Mouse (Mus musculus) CH12.LX (cell line): ENCODE measurements around the gene Sergef. TPM values are rescaled to one million over a fixed set of nuclear protein-coding genes. Genes with fewer than 3 reads are reported as not detected.

ENCODE experiments used
- DNase-seq: peaks from one replicate; pipeline ENCODE4 v3.0.0-alpha.2; 2013; ENCODE audit errors: extremely low read depth
- H3K27ac ChIP-seq: 2 replicates; pipeline ENCODE4 v1.5.1; 2012; ENCODE audit warnings: low read depth, mild to moderate bottlenecking, control low read depth, moderate library complexity; ENCODE audit not compliant: insufficient read depth
- H3K27me3 ChIP-seq: replicated peaks from 2 replicates; pipeline ENCODE3; 2012; ENCODE audit warnings: inconsistent platforms
- H3K36me3 ChIP-seq, 2 experiments: replicated peaks in 1 of 2; 2 replicates each; pipeline versions ENCODE3 to v1.6.1; 2012; ENCODE audit warnings: inconsistent platforms in 1 of 2, low read length in 1 of 2, mild to moderate bottlenecking in 1 of 2, mixed read lengths in 1 of 2, moderate library complexity in 1 of 2; ENCODE audit not compliant: control insufficient read depth in 1 of 2, insufficient read depth in 1 of 2
- H3K4me1 ChIP-seq, 2 experiments: 2 replicates each; pipeline ENCODE4 v1.6.1; 2012; ENCODE audit warnings: inconsistent platforms in 1 of 2, moderate library complexity in 1 of 2; ENCODE audit not compliant: insufficient read depth in 2 of 2, control insufficient read depth in 1 of 2
- H3K4me2 ChIP-seq: 2 replicates; pipeline ENCODE4 v1.6.1; 2012; ENCODE audit warnings: low read depth, mild to moderate bottlenecking, control low read depth; ENCODE audit not compliant: poor library complexity, insufficient read depth, severe bottlenecking
- H3K4me3 ChIP-seq, 3 experiments: fragments of 150-350 bp in 1 of 3; sonication (generic) in 1 of 3; replicated peaks in 1 of 3; 2 replicates each; pipeline versions ENCODE3 to v1.5.1; 2011 to 2012; ENCODE audit warnings: low read depth in 2 of 3, low read length in 2 of 3, mild to moderate bottlenecking in 2 of 3, moderate library complexity in 2 of 3, control low read depth in 1 of 3, improper control_type of control experiment in 1 of 3, inconsistent platforms in 1 of 3, mixed read lengths in 1 of 3; ENCODE audit not compliant: poor library complexity in 1 of 3
- H3K79me2 ChIP-seq: replicated peaks from 2 replicates; pipeline ENCODE4 v1.6.1; 2012; ENCODE audit warnings: mild to moderate bottlenecking, moderate library complexity; ENCODE audit not compliant: control insufficient read depth, poor library complexity, insufficient read depth, severe bottlenecking; ENCODE audit errors: extremely low read depth
- H3K9ac ChIP-seq: 2 replicates; pipeline ENCODE4 v1.6.1; 2012; ENCODE audit warnings: low read depth, mild to moderate bottlenecking, control low read depth, moderate library complexity; ENCODE audit not compliant: insufficient read depth
- H3K9me3 ChIP-seq: replicated peaks from 2 replicates; pipeline ENCODE3; 2012; ENCODE audit warnings: low read length, inconsistent platforms, mixed read lengths
- CTCF ChIP-seq, 2 experiments: IDR thresholded peaks in 1 of 2; conservative IDR thresholded peaks in 1 of 2; 2 replicates each; pipeline ENCODE4 v1.5.1; 2011 to 2012; ENCODE audit warnings: low read depth in 2 of 2, low read length in 2 of 2, improper control_type of control experiment in 1 of 2, inconsistent platforms in 1 of 2, mild to moderate bottlenecking in 1 of 2, moderate library complexity in 1 of 2
- ELF1 ChIP-seq: IDR thresholded peaks from 2 replicates; pipeline ENCODE4 v1.6.1; 2014; ENCODE audit warnings: low read depth, mild to moderate bottlenecking, inconsistent platforms, low read length, improper control_type of control experiment
- EP300 ChIP-seq: IDR thresholded peaks from 2 replicates; pipeline ENCODE4 v1.6.1; 2011; ENCODE audit warnings: low read length, improper control_type of control experiment
- HCFC1 ChIP-seq: IDR thresholded peaks from 2 replicates; pipeline ENCODE4 v1.6.1; 2012; ENCODE audit warnings: low read depth, mild to moderate bottlenecking, inconsistent platforms, low read length, improper control_type of control experiment
- JUN ChIP-seq: IDR thresholded peaks from 2 replicates; pipeline ENCODE4 v1.6.1; 2011; ENCODE audit warnings: low read depth, mild to moderate bottlenecking, low read length, improper control_type of control experiment, moderate library complexity; ENCODE audit not compliant: insufficient read depth
- JUND ChIP-seq: conservative IDR thresholded peaks from 2 replicates; pipeline ENCODE4 v1.6.1; 2011; ENCODE audit warnings: low read depth, low read length, improper control_type of control experiment
- KAT2A ChIP-seq: IDR thresholded peaks from 2 replicates; pipeline ENCODE4 v1.6.1; 2012; ENCODE audit warnings: low read length, improper control_type of control experiment, inconsistent platforms; ENCODE audit not compliant: insufficient replicate concordance
- MEF2A ChIP-seq: IDR thresholded peaks from 2 replicates; pipeline ENCODE4 v1.6.1; 2014; ENCODE audit warnings: low read depth, mild to moderate bottlenecking, inconsistent platforms, low read length, improper control_type of control experiment, borderline replicate concordance
- PAX5 ChIP-seq: IDR thresholded peaks from 2 replicates; pipeline ENCODE4 v1.6.1; 2012; ENCODE audit warnings: low read length, inconsistent platforms, mixed read lengths
- POLR2AphosphoS2 ChIP-seq: IDR thresholded peaks from 2 replicates; pipeline ENCODE4 v1.6.1; 2011; ENCODE audit warnings: low read depth, low read length, improper control_type of control experiment
- SIN3A ChIP-seq: IDR thresholded peaks from 2 replicates; pipeline ENCODE4 v1.6.1; 2012; ENCODE audit warnings: low read length, improper control_type of control experiment, inconsistent platforms
- SMC3 ChIP-seq: IDR thresholded peaks from 2 replicates; pipeline ENCODE4 v1.6.1; 2011; ENCODE audit warnings: low read depth, low read length, improper control_type of control experiment
- dilution Hi-C: fragments of 300-500 bp; cut with MboI; formaldehyde crosslinking; loops from 2 replicates; pipeline ENCODE4 v1.14.3; 2020; ENCODE audit warnings: low sequenced_read_pairs; ENCODE audit not compliant: extremely low pct_unique_long_range_greater_than_20kb, extremely low pct_ligation_motif_present
- in situ Hi-C: fragments of 300-500 bp; cut with MboI; formaldehyde crosslinking; loops from 3 replicates; pipeline ENCODE4 v1.14.3; 2019; ENCODE audit warnings: low sequenced_read_pairs, low pct_ligation_motif_present, low pct_unique_long_range_greater_than_20kb, mixed read lengths
- polyA plus RNA-seq: library from polyadenylated mRNA; unstranded; fragments of >175 nt; gene quantifications from 2 replicates; pipeline ENCODE4 v1.2.1, GENCODE M21; 2012; ENCODE audit warnings: low read depth; ENCODE audit not compliant: insufficient read length
- total RNA-seq, 2 experiments: library from RNA; depleted of rRNA; stranded (reverse); fragments of 300-350 nt in 1 of 2; fragments of >200 nt in 1 of 2; gene quantifications; 2 replicates each; pipeline ENCODE4 v1.2.3; 2012 to 2014

Sergef gene
- total and polyA plus RNA-seq, 3 experiments = 13.0 to 18.0 (median 14.1) TPM

GRCm38 (mm10) chr7:46675061-46675460 is 35.5 kb upstream of the Sergef start:
- DNase-seq = no peak
- no peak for TF ChIP-seq POLR2AphosphoS2
- TF ChIP-seq CTCF (conservative IDR thresholded peaks at IDR 0.05 in 1 of 2, IDR thresholded peaks at IDR 0.05 in 1 of 2; ENCODE audit: low read depth in 2 of 2, low read length in 2 of 2) = no peak
- TF ChIP-seq EP300 = no peak
- no peak overlapping the region for H3K4me2 ChIP-seq
- H3K79me2 ChIP-seq = no peaks in the 10 kb centered on the region
- dilution Hi-C loops (no loop called here), in situ Hi-C loops (no loop called here)
- H3K9ac ChIP-seq = no peak overlapping the region
- no peaks in the 10 kb centered on the region for H3K36me3 ChIP-seq
- H3K4me1 ChIP-seq = peaks cover 6 to 44% of the 10 kb centered on the region in 2 experiments
- no peaks in the 10 kb centered on the region for H3K9me3 ChIP-seq
- no peak overlapping the region for H3K27ac ChIP-seq
- no peaks in the 10 kb centered on the region for H3K27me3 ChIP-seq
- no peak overlapping the region for H3K4me3 ChIP-seq

- H3K4me2 ChIP-seq = no peak within 1 kb of the TSS
- H3K27me3 ChIP-seq = no peaks in the 10 kb centered on the region
Observed at GRCm38 (mm10) chr7:46672160-46672672, 32.6 kb upstream of the Sergef start, which contains the start of gene Tph1. TSS of gene Tph1 (minus strand) at chr7:46672537.

GRCm38 (mm10) chr7:46667256-46667655 is 27.6 kb upstream of the Sergef start:
- H3K4me1 ChIP-seq = peaks cover 5 to 19% of the 10 kb centered on the region in 2 experiments; a peak in 3 of 4 replicates
- 0 out of 2 replicates have a peak overlapping the region, but pooled peaks have one; percentile 10 for H3K4me2 ChIP-seq
- no peaks in the 10 kb centered on the region for H3K36me3 ChIP-seq
- H3K9me3 ChIP-seq = no peaks in the 10 kb centered on the region
- no peak overlapping the region for H3K27ac ChIP-seq
- H3K9ac ChIP-seq = no peak overlapping the region
- in situ Hi-C loops (no loop called here), dilution Hi-C loops (no loop called here)
- H3K4me3 ChIP-seq = no peak overlapping the region
- no peak for TF ChIP-seq MEF2A
- no peak for TF ChIP-seq JUN
- TF ChIP-seq KAT2A = no peak
- TF ChIP-seq PAX5 = no peak
- no peak for TF ChIP-seq SIN3A
- no peak for DNase-seq
- no peaks in the 10 kb centered on the region for H3K79me2 ChIP-seq
- H3K27me3 ChIP-seq = peaks cover 14% of the 10 kb centered on the region

More at GRCm38 (mm10) chr7:46672160-46672672, 32.6 kb upstream of the Sergef start, which contains the start of gene Tph1:
- TF ChIP-seq JUN (no peak), CTCF (conservative IDR thresholded peaks at IDR 0.05 in 1 of 2, IDR thresholded peaks at IDR 0.05 in 1 of 2; ENCODE audit: low read depth in 2 of 2, low read length in 2 of 2) (0 out of 4 replicates have a peak, but pooled peaks of 1 of the 2 experiments have one; percentile 3), SMC3 (no peak), JUND (no peak), ELF1 (no peak), HCFC1 (no peak)
- in situ Hi-C loops = no loop called here
- Histone ChIP-seq H3K4me3 (no peak within 1 kb of the TSS), H3K36me3 (no peaks in the 10 kb centered on the region), H3K79me2 (no peaks in the 10 kb centered on the region), H3K9ac (no peak within 1 kb of the TSS), H3K9me3 (no peaks in the 10 kb centered on the region), H3K27ac (no peak within 1 kb of the TSS), H3K4me1 (peaks cover 4 to 35% of the 10 kb centered on the region in 2 experiments; a peak in 3 of 4 replicates)
- DNase-seq = no peak
- dilution Hi-C loops = no loop called here
